Mouse (Mus musculus) embryo, embryonic 11.5 days (tissue): ENCODE measurements around the gene Ifitm7.
"Not testable (repeated sequence)": the region's sequence is repeated elsewhere in the genome, so short reads cannot be mapped to it uniquely, and the experiment has no call there.

ENCODE experiments used
- DNase-seq: peaks from one replicate; pipeline ENCODE4 v3.0.0-alpha.2; 2012; ENCODE audit warnings: low read depth, low spot score

Gene Ifitm7

GRCm38 (mm10) chr16:13981726-13982125 lies 5.0 kb downstream of the Ifitm7 start:
- not testable (repeated sequence) for DNase-seq

GRCm38 (mm10) chr16:13977026-13977425 lies 9.7 kb downstream of the Ifitm7 start:
- DNase-seq: not testable (repeated sequence)

DNA sequence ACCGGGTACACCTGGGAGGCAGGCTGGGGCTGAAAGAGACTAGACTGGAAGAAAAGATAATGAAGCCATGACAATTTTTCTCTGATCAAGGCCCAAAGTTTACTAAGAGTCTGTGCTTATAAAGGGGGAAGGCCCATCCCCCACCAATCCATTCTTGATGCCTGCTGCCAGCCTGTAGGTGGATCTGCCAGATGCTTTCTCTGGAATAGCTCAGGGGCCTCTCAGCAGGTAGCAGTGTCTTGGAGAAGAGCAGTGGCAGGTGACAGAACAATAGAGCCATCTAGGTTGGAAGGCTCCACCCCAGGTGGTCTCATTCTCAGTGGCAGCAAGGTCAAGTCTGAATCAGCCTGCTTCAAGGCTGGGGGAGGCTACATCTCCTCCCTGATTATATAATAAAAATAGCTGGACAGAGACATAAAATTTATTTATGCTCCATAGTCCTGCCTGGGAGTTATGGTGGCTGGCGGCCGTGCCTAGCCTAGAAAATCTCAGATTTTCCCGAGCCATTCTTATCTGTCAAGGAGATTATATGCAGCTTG lies 10.3 kb downstream of the Ifitm7 start:
- DNase-seq: not testable (repeated sequence)

DNA sequence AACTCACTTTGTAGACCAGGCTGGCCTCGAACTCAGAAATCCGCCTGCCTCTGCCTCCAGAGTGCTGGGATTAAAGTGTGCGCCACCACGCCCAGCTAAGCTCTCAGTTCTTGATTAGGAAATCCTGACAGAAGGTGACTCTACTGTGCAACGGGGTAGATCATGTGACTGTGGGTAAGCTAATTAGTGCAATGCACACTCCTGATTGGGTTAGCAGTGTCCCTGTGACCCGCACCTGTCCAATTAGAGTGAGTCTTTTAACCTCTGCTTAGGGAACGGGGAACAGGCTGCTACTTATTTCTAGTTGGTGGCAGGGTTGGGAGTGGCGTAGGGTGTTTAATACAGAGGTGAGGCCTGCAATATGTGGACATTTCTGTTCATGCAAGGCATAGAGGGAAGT lies 14.6 kb downstream of the Ifitm7 start:
- DNase-seq: no peak

- DNase-seq: no peak
Measured at GRCm38 (mm10) chr16:13969096-13969495, 17.6 kb downstream of the Ifitm7 start.

DNA sequence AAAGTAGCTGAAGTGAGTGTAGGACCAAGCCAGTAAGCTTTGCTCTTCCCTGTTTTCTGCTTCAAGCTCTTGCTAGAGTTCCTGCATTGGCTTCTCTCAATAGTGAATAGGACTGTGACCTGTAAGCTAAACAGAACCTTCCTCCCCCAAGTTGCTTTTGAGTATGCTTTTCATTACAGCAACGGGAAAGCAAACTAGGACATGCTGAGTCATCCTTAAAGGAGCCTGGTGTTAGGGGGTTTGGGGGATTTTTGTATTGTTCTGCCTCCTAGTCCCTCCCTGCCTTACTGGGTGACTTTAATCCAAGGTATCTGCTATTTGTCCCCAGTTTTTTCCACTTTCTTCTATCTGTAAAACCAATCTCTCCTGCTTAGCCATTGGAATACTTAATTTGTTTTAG lies 24.6 kb downstream of the Ifitm7 start:
- DNase-seq: no peak

DNA sequence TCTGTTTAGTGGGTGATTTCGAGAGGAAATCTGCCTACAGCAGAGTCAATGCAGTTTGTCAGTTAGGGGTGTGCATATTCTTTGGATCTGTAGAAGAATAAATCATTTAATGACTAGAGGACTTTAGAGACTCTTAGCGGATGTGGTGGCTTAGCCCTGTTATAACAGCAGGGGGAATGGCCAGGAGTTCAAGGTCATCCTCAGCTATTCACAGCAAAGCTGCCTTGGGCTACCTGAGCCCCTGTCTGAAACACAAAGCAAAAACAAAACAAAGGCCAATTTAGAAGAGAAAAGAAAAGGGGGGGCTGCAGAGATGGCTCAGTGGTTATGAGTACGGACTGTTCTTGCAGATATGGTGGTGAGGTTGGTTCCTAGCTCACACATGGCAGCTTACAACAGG lies 35.4 kb downstream of the Ifitm7 start:
- no peak for DNase-seq

DNA sequence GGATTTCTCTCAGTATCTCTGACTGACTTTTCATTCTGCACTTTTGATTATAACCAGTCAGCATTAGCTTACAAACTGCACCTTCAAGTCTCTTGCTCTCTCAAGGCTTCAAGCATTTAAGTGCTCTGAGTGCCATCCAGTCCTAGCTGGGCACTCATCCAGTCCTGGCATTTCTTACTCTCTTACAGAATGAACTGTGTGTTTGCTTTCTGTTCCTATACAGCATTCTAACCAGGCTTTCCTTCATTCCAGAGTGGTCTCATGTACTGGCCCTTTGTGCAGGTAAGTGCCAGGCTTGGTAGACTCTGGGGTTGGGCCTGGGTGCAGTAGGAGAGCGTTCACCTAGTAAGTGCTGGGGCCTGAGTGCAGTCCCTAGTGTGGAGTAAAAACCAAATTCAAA lies 40.4 kb downstream of the Ifitm7 start:
- DNase-seq: no peak

GRCm38 (mm10) chr16:13945153-13945552 lies 41.5 kb downstream of the Ifitm7 start:
- no peak for DNase-seq

- DNase-seq: no peak
Measured at GRCm38 (mm10) chr16:13944752-13945151, 41.9 kb downstream of the Ifitm7 start.

GRCm38 (mm10) chr16:13944178-13944577 lies 42.5 kb downstream of the Ifitm7 start:
- DNase-seq: no peak

DNA sequence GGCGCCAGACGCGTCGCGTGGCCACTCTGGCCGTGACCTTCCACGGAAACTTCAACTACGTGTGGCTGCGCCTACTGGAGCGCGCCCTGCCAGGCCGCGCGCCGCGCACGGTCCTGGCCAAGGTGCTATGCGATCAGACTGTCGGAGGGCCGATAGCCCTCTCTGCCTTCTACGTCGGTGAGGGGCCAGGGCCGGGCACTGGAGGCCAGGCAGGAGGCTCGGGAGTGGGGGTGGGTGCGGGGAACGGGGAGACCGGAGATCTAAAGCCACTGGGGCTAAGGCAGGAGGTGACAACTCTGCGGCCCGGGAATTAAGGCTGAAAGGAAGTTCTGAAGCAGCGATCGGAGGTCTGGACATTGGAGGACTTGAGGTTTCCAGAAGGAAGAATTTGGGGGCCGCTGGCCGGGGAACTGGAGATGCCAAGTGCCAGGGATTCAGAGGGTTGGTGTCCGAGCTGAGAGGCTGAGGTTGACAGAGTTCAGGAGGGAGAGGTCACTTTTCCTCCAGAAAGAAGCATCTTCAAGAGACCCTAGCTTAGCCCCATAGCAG lies 45.8 kb downstream of the Ifitm7 start:
- DNase-seq: no peak

- DNase-seq: peak; percentile 36
Measured at GRCm38 (mm10) chr16:13940139-13940846, 46.4 kb downstream of the Ifitm7 start.
